Mouse (Mus musculus): ENCODE measurements at regions not wholly inside any gene's neighbourhood (a gene's known extent, or its start where the extent isn't known, plus 50 kb on each side); places are given as distances from the start of the nearest gene placed in this dataset.

DNA sequence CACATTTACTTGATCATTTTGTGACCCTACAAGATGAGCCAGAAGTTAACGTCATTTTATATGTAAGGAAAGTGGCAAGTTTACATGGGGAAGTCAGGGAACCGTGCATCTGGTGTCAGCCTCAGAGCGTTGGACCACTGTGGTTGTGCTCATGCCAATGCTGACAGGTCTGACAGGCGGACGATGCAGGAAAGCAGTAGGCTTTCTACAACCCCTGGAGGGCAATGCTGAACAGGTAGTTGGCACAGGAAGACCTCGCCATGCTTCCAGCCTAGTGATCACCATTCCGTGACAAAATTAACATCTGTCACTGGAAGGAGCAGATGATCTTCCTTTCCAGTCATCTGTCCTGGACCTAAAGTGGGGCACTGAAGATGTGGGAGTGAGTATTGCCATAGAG lies 60.8 kb upstream of the Jam3 start:
- no peaks in the 10 kb centered on the region for H3K79me2 ChIP-seq (replicated peaks; ENCODE audit: control insufficient read depth, extremely low read depth, insufficient read depth, poor library complexity, severe bottlenecking)
- H3K9ac ChIP-seq (ENCODE audit: insufficient read depth, low read depth) = no peak overlapping the region
- no peak overlapping the region for H3K27ac ChIP-seq (ENCODE audit: insufficient read depth, low read depth)
- in situ Hi-C loops (cut with MboI; ENCODE audit: low pct_ligation_motif_present, low pct_unique_long_range_greater_than_20kb, low sequenced_read_pairs) = no loop called here
- no peak for DNase-seq (ENCODE audit: extremely low read depth)
- H3K36me3 ChIP-seq (replicated peaks in 1 of 2; ENCODE audit: control insufficient read depth in 1 of 2, insufficient read depth in 1 of 2, low read length in 1 of 2) = no peaks in the 10 kb centered on the region
- no peaks in the 10 kb centered on the region for H3K27me3 ChIP-seq (replicated peaks)
- H3K9me3 ChIP-seq (replicated peaks; ENCODE audit: low read length) = no peaks in the 10 kb centered on the region
- no peak for TF ChIP-seq MAZ (IDR thresholded peaks at IDR 0.05; ENCODE audit: low read depth, low read length)
- no peak for TF ChIP-seq USF1 (IDR thresholded peaks at IDR 0.05; ENCODE audit: low read depth, low read length)
- no peak for TF ChIP-seq SIN3A (IDR thresholded peaks at IDR 0.05; ENCODE audit: low read length)
- no peak for TF ChIP-seq PAX5 (IDR thresholded peaks at IDR 0.05; ENCODE audit: low read length)
- TF ChIP-seq ZNF384 (IDR thresholded peaks at IDR 0.05; ENCODE audit: low read depth, low read length) = no peak
- no peak for TF ChIP-seq MYC (IDR thresholded peaks at IDR 0.05; ENCODE audit: low read depth, low read length)
- no peak for TF ChIP-seq SMC3 (IDR thresholded peaks at IDR 0.05; ENCODE audit: low read depth, low read length)
- TF ChIP-seq IRF4 (IDR thresholded peaks at IDR 0.05; ENCODE audit: low read depth, low read length) = no peak
- TF ChIP-seq UBTF (IDR thresholded peaks at IDR 0.05; ENCODE audit: low read depth, low read length) = no peak
- TF ChIP-seq GABPA (IDR thresholded peaks at IDR 0.05; ENCODE audit: insufficient replicate concordance, low read depth, low read length) = no peak
- TF ChIP-seq BHLHE40 (IDR thresholded peaks at IDR 0.05; ENCODE audit: low read depth, low read length) = no peak
- TF ChIP-seq POLR2AphosphoS2 (IDR thresholded peaks at IDR 0.05; ENCODE audit: low read depth, low read length) = no peak
- TF ChIP-seq ETS1 (conservative IDR thresholded peaks at IDR 0.05; ENCODE audit: low read depth, low read length) = no peak
- TF ChIP-seq CHD1 (IDR thresholded peaks at IDR 0.05; ENCODE audit: low read depth, low read length) = no peak
- TF ChIP-seq JUND (conservative IDR thresholded peaks at IDR 0.05; ENCODE audit: low read depth, low read length) = no peak
- no peak for TF ChIP-seq MEF2A (IDR thresholded peaks at IDR 0.05; ENCODE audit: borderline replicate concordance, low read depth, low read length)
- no peak for TF ChIP-seq KAT2A (IDR thresholded peaks at IDR 0.05; ENCODE audit: insufficient replicate concordance, low read length)
- dilution Hi-C loops (cut with MboI; ENCODE audit: extremely low pct_ligation_motif_present, extremely low pct_unique_long_range_greater_than_20kb, low sequenced_read_pairs) = no loop called here
- H3K4me2 ChIP-seq (ENCODE audit: insufficient read depth, low read depth, poor library complexity, severe bottlenecking) = no peak overlapping the region
- no peak overlapping the region for H3K4me3 ChIP-seq (replicated peaks in 1 of 3; ENCODE audit: low read depth in 2 of 3, low read length in 2 of 3, poor library complexity in 1 of 3)
- H3K4me1 ChIP-seq (ENCODE audit: control insufficient read depth in 1 of 2, insufficient read depth in 2 of 2) = peaks cover 0 to 14% of the 10 kb centered on the region in 2 experiments; a peak in 3 of 4 replicates

DNA sequence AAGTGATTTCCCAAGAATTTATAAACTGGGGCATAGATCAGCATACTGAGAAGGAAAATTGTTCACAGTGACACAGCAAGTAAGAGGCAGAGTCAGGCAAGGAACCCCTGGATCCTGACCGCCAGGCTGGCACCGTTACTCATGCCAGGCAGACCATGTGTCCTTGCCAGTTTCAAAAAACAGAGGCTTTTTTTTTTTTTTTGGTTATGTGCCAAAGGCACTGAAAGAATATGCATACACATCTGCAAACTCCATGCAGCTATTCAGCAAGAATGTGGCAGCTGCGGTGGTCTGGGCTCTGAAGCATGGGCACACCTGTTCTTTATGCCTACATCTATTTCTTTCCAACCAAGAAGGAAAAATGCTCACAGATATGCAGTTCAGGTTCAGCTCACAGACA lies 58.8 kb upstream of the Jam3 start:
- H3K36me3 ChIP-seq (replicated peaks in 1 of 2; ENCODE audit: control insufficient read depth in 1 of 2, insufficient read depth in 1 of 2, low read length in 1 of 2) = no peaks in the 10 kb centered on the region
- no peak overlapping the region for H3K4me2 ChIP-seq (ENCODE audit: insufficient read depth, low read depth, poor library complexity, severe bottlenecking)
- TF ChIP-seq NRF1 (IDR thresholded peaks at IDR 0.05; ENCODE audit: low read depth, low read length) = no peak
- TF ChIP-seq GABPA (IDR thresholded peaks at IDR 0.05; ENCODE audit: insufficient replicate concordance, low read depth, low read length) = no peak
- TF ChIP-seq ETS1 (conservative IDR thresholded peaks at IDR 0.05; ENCODE audit: low read depth, low read length) = no peak
- no peak for TF ChIP-seq ZNF384 (IDR thresholded peaks at IDR 0.05; ENCODE audit: low read depth, low read length)
- no peaks in the 10 kb centered on the region for H3K79me2 ChIP-seq (replicated peaks; ENCODE audit: control insufficient read depth, extremely low read depth, insufficient read depth, poor library complexity, severe bottlenecking)
- no peak overlapping the region for H3K4me3 ChIP-seq (replicated peaks in 1 of 3; ENCODE audit: low read depth in 2 of 3, low read length in 2 of 3, poor library complexity in 1 of 3)
- dilution Hi-C loops (cut with MboI; ENCODE audit: extremely low pct_ligation_motif_present, extremely low pct_unique_long_range_greater_than_20kb, low sequenced_read_pairs) = no loop called here
- peaks cover 0 to 14% of the 10 kb centered on the region in 2 experiments; a peak in 3 of 4 replicates for H3K4me1 ChIP-seq (ENCODE audit: control insufficient read depth in 1 of 2, insufficient read depth in 2 of 2)
- no peak for DNase-seq (ENCODE audit: extremely low read depth)
- no peak overlapping the region for H3K9ac ChIP-seq (ENCODE audit: insufficient read depth, low read depth)
- H3K27ac ChIP-seq (ENCODE audit: insufficient read depth, low read depth) = no peak overlapping the region
- in situ Hi-C loops (cut with MboI; ENCODE audit: low pct_ligation_motif_present, low pct_unique_long_range_greater_than_20kb, low sequenced_read_pairs) = no loop called here
- H3K27me3 ChIP-seq (replicated peaks) = no peaks in the 10 kb centered on the region
- no peaks in the 10 kb centered on the region for H3K9me3 ChIP-seq (replicated peaks; ENCODE audit: low read length)
